ENCODE assay signal across 8 mouse cellular contexts in genomic region chr7:99365069-99365468, GRCm38 (mm10). TPM values are rescaled to one million over a fixed set of nuclear protein-coding genes. Genes with fewer than 3 reads are reported as not detected.
DNase-seq lines count a peak whose midpoint lies in the region; ATAC-seq and TF ChIP-seq lines count a peak whose summit lies in the region.

No protein-coding gene starts in this region.

- no peak overlapping the region for H3K9ac ChIP-seq in midbrain, embryonic 12.5 days (replicated peaks)

- peaks cover 22% of the 10 kb centered on the region for H3K4me1 ChIP-seq in midbrain, embryonic 12.5 days

- peak; percentile 52; the same call in 1 of the 2 replicates for ATAC-seq in midbrain, embryonic 12.5 days (ENCODE audit: low FRiP score, low read depth)

- WGBS in midbrain, embryonic 12.5 days: 5% methylated on average over 5 of the region's 5 CpGs

- H3K27ac ChIP-seq in left cerebral cortex, adult 2 months: no peak overlapping the region
- no peak overlapping the region for H3K27ac ChIP-seq in midbrain, embryonic 12.5 days (replicated peaks)

- H3K4me2 ChIP-seq in midbrain, embryonic 12.5 days (replicated peaks): peak overlapping the region; percentile 25

- no peak overlapping the region for H3K4me3 ChIP-seq in left cerebral cortex, adult 2 months
- no peak overlapping the region for H3K4me3 ChIP-seq in midbrain, embryonic 12.5 days

- H3K9me3 ChIP-seq in midbrain, embryonic 12.5 days: 0 out of 2 replicates have a peak, but pooled peaks cover 3% of the 10 kb centered on the region

- H3K27me3 ChIP-seq in midbrain, embryonic 12.5 days: 0 out of 2 replicates have a peak, but pooled peaks cover 17% of the 10 kb centered on the region

- DNase-seq in cerebellum, adult 11 months: peak; percentile 44
- no peak for DNase-seq in cerebellum, adult 11-12 months
- peak; percentile 89 for DNase-seq in MN1 (ENCODE audit: low spot score)
- peak; percentile 94 for DNase-seq in embryo, embryonic 10 days (ENCODE audit: low spot score)
- peak; percentile 82 for DNase-seq in heart, adult 8-10 months (ENCODE audit: low spot score)
- DNase-seq in left cerebral cortex, adult 2 months (ENCODE audit: extremely low spot score in 1 of 2, low spot score in 2 of 2): peak; percentile 63 to 72
- DNase-seq in skeletal muscle tissue, adult 2 months (ENCODE audit: low read depth, low spot score): peak; percentile 74

- H3K36me3 ChIP-seq in midbrain, embryonic 12.5 days: no peaks in the 10 kb centered on the region

- peak; percentile 97 for TF ChIP-seq CTCF in left cerebral cortex, adult 2 months (IDR thresholded peaks at IDR 0.05)

- intact Hi-C loops in left cerebral cortex, adult 2 months (cut with DNase I): loop anchor here (1.0 kb wide), 1 partner anchor 33 kb away; no protein-coding TSS in a partner anchor

RNA-seq across cellular contexts. Expression of gene Serpinh1, which starts 12.0 kb away (rescaled TPM):
- total RNA-seq in heart, adult 8-10 months (2022): 100 to 1,000 TPM; 129 to 268 (median 205) TPM
- 10 to 100 TPM; 22.2 TPM for total RNA-seq in left cerebral cortex, adult 2 months (2021)
- polyA plus RNA-seq in midbrain, embryonic 12.5 days (2016; fragmentation: Nextera tagmentation; extraction: Ambion mirVana): 475 and 557 TPM in 2 replicates

RNA-seq across cellular contexts. Expression of gene Gdpd5, which starts 16.1 kb away (rescaled TPM):
- 10 to 100 TPM; 19.7 to 30.7 (median 24.3) TPM for total RNA-seq in heart, adult 8-10 months (2022)
- 10 to 100 TPM; 40.8 to 42.4 TPM for total RNA-seq in left cerebral cortex, adult 2 months (2021)
- polyA plus RNA-seq in midbrain, embryonic 12.5 days (2016; fragmentation: Nextera tagmentation; extraction: Ambion mirVana): 32.7 and 32.9 TPM in 2 replicates

Comparison
In these comparisons a context has a peak if more than half of its experiments do, and no peak if none do; other contexts are left out.
1. RNA of gene Serpinh1, which starts 12.0 kb away (total RNA-seq): 129 to 268 TPM in heart, adult 8-10 months; 22.2 TPM in left cerebral cortex, adult 2 months; every median in the first group is over 4 times any median in the second.